Mouse (Mus musculus) ES-Bruce4 (cell line): ENCODE data around the gene Whamm. TPM values are rescaled to one million over a fixed set of nuclear protein-coding genes. Genes with fewer than 3 reads are reported as not detected.
A peak's percentile ranks its signal among the peaks of the same experiment; 100 is the strongest.

Experiments
- H3K27ac ChIP-seq: 2 replicates; pipeline ENCODE4 v1.5.1; 2012; ENCODE audit warnings: low read length, inconsistent platforms; ENCODE audit not compliant: insufficient read depth
- H3K27me3 ChIP-seq: 2 replicates; pipeline ENCODE4 v1.6.1; 2012; ENCODE audit warnings: mild to moderate bottlenecking, low read length, inconsistent platforms; ENCODE audit not compliant: control insufficient read depth, poor library complexity, insufficient read depth, severe bottlenecking
- H3K36me3 ChIP-seq: 2 replicates; pipeline ENCODE4 v1.6.1; 2012; ENCODE audit warnings: inconsistent platforms, mild to moderate bottlenecking, low read length, moderate library complexity; ENCODE audit not compliant: control insufficient read depth, poor library complexity, insufficient read depth, severe bottlenecking
- H3K4me1 ChIP-seq: one replicate; pipeline ENCODE4 v1.8.1; 2011; ENCODE audit warnings: low read length; ENCODE audit not compliant: control insufficient read depth, insufficient read depth
- H3K4me3 ChIP-seq: 2 replicates; pipeline ENCODE4 v1.5.1; 2011; ENCODE audit warnings: low read depth, mild to moderate bottlenecking, low read length
- H3K9ac ChIP-seq: 2 replicates; pipeline ENCODE4 v1.6.1; 2012; ENCODE audit warnings: low read depth, mild to moderate bottlenecking, inconsistent platforms; ENCODE audit not compliant: poor library complexity, severe bottlenecking
- H3K9me3 ChIP-seq: replicated peaks from 2 replicates; pipeline ENCODE4 v1.6.1; 2012; ENCODE audit warnings: mild to moderate bottlenecking, low read length, inconsistent platforms; ENCODE audit not compliant: control insufficient read depth, poor library complexity, insufficient read depth, severe bottlenecking
- CTCF ChIP-seq: IDR thresholded peaks from one replicate; pipeline ENCODE4 v1.8.1; 2011; ENCODE audit warnings: low read depth, low read length
- EP300 ChIP-seq: IDR thresholded peaks from 2 replicates; pipeline ENCODE4 v1.6.1; 2011; ENCODE audit warnings: low read depth, low read length; ENCODE audit not compliant: insufficient read depth
- POLR2A ChIP-seq: IDR thresholded peaks from one replicate; pipeline ENCODE4 v1.8.1; 2011; ENCODE audit warnings: low read length; ENCODE audit not compliant: insufficient read depth
- polyA plus RNA-seq: library from polyadenylated mRNA; stranded (reverse); fragments of >200 nt; gene quantifications from 2 replicates; pipeline ENCODE4 v1.2.4, GENCODE M21; 2011; ENCODE audit warnings: low read depth; ENCODE audit not compliant: missing spikeins, insufficient read depth, insufficient read length

Whamm gene
- 11.1 and 12.0 TPM in 2 replicates for polyA plus RNA-seq

DNA sequence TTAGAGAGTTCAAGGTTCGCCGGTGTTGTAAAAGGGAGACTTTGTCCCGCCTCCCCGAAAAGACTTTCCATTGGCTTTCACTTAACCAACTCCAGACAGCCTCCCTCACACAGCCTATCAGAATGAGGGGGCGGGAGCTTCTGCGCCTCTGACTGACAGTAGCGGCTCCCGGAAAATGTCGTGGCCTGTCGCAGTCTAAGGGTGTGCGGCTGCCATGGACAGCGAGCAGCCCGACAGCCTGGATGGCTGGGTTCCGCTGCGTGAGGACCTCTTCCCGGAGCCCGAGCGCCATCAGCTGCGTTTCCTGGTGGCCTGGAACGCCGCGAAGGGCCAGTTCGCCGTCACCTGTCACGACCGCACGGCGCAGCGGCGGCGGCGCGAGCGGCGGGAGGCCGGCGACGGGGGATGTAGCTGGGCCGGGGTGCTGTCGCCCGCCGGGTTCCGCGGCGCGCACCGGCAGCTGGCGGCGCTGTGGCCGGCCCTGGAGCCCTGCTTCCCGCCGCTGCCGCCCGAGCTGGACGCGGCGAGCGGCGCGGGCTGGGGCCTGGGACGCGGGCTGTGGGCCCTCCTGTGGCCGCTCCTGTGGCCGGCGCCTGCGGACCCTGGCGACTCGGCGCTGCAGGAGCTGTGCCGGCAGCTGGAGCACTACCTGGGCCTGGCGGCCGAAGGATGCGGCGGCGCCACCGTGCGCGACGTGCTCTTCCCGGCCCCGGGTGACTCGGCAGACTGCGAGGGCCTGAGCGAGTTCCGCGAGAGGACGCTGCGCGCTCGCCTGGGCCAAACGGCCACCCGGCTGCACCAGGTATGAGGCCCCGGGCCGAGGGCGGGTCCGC is at the start of gene Whamm:
Whamm (plus strand) TSS at position 159 of the 833 bp plus-strand sequence.
- Histone ChIP-seq H3K27me3 (no peaks in the 10 kb centered on the region), H3K4me3 (peak within 1 kb of the TSS; percentile 78), H3K9me3 (no peaks in the 10 kb centered on the region), H3K27ac (no peak within 1 kb of the TSS; the same call in 1 of the 2 replicates), H3K9ac (peak within 1 kb of the TSS; percentile 73), H3K36me3 (peaks cover 12% of the 10 kb centered on the region), H3K4me1 (no peaks in the 10 kb centered on the region)
- TF ChIP-seq CTCF (no peak), POLR2A (peak; percentile 87)

DNA sequence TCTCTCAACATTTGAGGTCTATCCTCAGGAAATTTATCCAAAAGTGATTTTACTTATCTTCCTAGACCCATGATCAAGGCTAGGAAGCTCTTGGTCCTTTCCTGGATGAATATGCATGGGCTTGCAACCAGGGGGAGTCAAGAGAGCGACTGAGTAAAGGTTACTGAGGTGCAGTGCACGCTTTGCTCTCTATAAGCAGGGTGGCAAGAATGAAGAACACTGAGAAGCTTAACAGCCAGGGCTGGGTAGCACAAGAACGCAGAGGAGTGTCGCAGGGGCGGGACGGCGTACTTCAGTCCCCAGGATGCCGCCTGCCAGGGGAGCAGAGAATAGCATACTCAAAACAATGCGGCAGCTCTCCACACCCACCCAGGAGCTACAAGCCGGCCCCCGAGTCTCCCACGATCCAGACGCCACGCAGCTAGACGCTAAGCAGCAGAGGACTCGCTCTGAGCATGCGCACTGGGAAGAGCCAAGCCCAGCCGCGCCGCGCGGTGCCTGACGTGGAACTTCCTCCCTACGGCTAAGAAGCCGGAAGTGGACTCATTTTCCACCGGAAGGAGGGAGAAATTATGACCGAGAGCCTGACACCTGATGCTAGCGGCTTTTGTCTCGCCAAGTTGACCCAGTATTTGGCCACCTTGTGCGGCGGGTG is 47.9 kb upstream of the Whamm start:
- no peak for TF ChIP-seq EP300
- TF ChIP-seq POLR2A = peak; percentile 74
- Histone ChIP-seq H3K4me3 (peak overlapping the region; percentile 79), H3K27ac (peak overlapping the region; percentile 10; the same call in 1 of the 2 replicates), H3K36me3 (peaks cover 4% of the 10 kb centered on the region; the same call in 1 of the 2 replicates), H3K9ac (peak overlapping the region; percentile 44), H3K9me3 (no peaks in the 10 kb centered on the region), H3K4me1 (no peaks in the 10 kb centered on the region), H3K27me3 (no peaks in the 10 kb centered on the region)

GRCm38 (mm10) chr7:81523663-81524017 is 47.4 kb upstream of the Whamm start:
- TF ChIP-seq EP300 (no peak), POLR2A (no peak), CTCF (no peak)
- H3K4me3 ChIP-seq = peak overlapping the region; percentile 79

GRCm38 (mm10) chr7:81528918-81529317 is 42.1 kb upstream of the Whamm start:
- Histone ChIP-seq H3K4me1 (no peaks in the 10 kb centered on the region), H3K27ac (no peak overlapping the region), H3K4me3 (no peak overlapping the region), H3K36me3 (peaks cover 32% of the 10 kb centered on the region), H3K9me3 (peaks cover 4% of the 10 kb centered on the region), H3K9ac (no peak overlapping the region), H3K27me3 (no peaks in the 10 kb centered on the region)
- no peak for TF ChIP-seq CTCF
- TF ChIP-seq EP300 = no peak
- no peak for TF ChIP-seq POLR2A

More at GRCm38 (mm10) chr7:81523663-81524017, 47.4 kb upstream of the Whamm start:
- H3K4me1 ChIP-seq = no peaks in the 10 kb centered on the region
- H3K36me3 ChIP-seq = peaks cover 7% of the 10 kb centered on the region
- H3K9ac ChIP-seq = peak overlapping the region; percentile 44
- H3K27me3 ChIP-seq = no peaks in the 10 kb centered on the region
- no peak overlapping the region for H3K27ac ChIP-seq
- no peaks in the 10 kb centered on the region for H3K9me3 ChIP-seq

DNA sequence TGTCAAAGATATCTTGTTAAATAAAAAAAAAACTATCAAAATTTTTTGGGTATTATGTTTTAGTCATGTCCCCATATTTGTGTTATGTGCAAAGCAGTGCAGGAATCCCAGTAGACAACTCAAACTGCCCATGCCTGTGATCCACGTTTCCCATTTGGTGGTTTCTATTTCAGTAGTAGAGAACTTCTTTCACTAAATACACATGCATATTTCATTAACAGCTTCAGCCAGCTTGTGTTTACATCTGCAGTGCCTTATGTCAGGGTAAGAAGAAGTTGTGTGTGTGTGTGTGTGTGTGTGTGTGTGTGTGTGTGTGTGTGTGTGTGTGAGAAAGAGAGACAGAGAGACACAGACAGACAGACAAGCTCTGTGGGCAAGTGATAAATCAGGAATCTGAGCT is 39.6 kb upstream of the Whamm start:
- Histone ChIP-seq H3K4me3 (no peak overlapping the region), H3K27ac (no peak overlapping the region), H3K27me3 (no peaks in the 10 kb centered on the region), H3K36me3 (peaks cover 32% of the 10 kb centered on the region), H3K9me3 (peaks cover 4% of the 10 kb centered on the region), H3K9ac (no peak overlapping the region), H3K4me1 (no peaks in the 10 kb centered on the region)
- TF ChIP-seq CTCF (no peak), POLR2A (no peak), EP300 (no peak)

GRCm38 (mm10) chr7:81536478-81536877 is 34.6 kb upstream of the Whamm start:
- Histone ChIP-seq H3K36me3 (peaks cover 12% of the 10 kb centered on the region; the same call in 1 of the 2 replicates), H3K4me3 (no peak overlapping the region), H3K4me1 (peaks cover 6% of the 10 kb centered on the region), H3K9ac (no peak overlapping the region), H3K27me3 (no peaks in the 10 kb centered on the region), H3K27ac (no peak overlapping the region), H3K9me3 (peaks cover 4% of the 10 kb centered on the region)
- TF ChIP-seq CTCF (no peak), POLR2A (no peak), EP300 (no peak)
